Mouse (Mus musculus): ENCODE results near the gene Ino80. TPM values are rescaled to one million over a fixed set of nuclear protein-coding genes. Genes with fewer than 3 reads are reported as not detected.

The Ino80 gene
- polyA plus RNA-seq, 1 experiment from 2014 or later: 4.3 TPM

DNA sequence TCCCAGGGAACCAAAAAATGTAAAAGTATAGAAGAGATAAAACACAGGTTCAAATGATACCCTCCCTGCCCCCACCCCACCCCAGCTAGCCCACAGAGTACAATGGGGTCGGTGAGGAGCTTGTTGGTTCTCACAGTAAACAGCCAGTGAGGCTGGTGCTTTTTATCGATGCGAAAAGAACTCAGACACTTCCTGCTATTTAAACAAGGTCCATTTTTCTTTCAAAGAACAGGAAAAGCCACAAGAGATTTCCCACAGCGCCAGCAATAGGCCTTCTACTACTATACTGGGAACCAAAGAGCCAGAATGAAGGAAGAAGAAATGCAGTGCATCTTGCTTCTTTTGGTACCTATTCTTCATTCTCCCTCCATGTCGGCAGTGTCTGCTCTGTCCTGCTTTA lies 66.5 kb downstream of the Ino80 start:
- peaks cover 5% of the 10 kb centered on the region; the same call in 1 of the 2 replicates for H3K36me3 ChIP-seq (ENCODE audit: control insufficient read depth, insufficient read depth, low read length)
- H3K27me3 ChIP-seq (ENCODE audit: control insufficient read depth, insufficient read depth, low read length): no peaks in the 10 kb centered on the region
- 88% methylated on average over 5 of the region's 5 CpGs for WGBS
- H3K9me3 ChIP-seq (ENCODE audit: control insufficient read depth, low read length): no peaks in the 10 kb centered on the region
- no peak overlapping the region for H3K27ac ChIP-seq (ENCODE audit: low read depth, low read length)
- no peak overlapping the region for H3K9ac ChIP-seq (ENCODE audit: low read length)
- DNase-seq (ENCODE audit: low spot score, missing footprints) (no peak), ATAC-seq (ENCODE audit: low FRiP score) (no peak)
- no peak overlapping the region for H3K4me3 ChIP-seq (ENCODE audit: low read depth, low read length)
- H3K4me1 ChIP-seq (ENCODE audit: control insufficient read depth, insufficient read depth, low read length): no peaks in the 10 kb centered on the region
- no peak overlapping the region for H3K4me2 ChIP-seq

GRCm38 (mm10) chr2:119408733-119409132 lies 68.8 kb downstream of the Ino80 start:
- no peaks in the 10 kb centered on the region for H3K27me3 ChIP-seq (ENCODE audit: control insufficient read depth, insufficient read depth, low read length)
- no peak overlapping the region for H3K4me2 ChIP-seq
- no peaks in the 10 kb centered on the region for H3K9me3 ChIP-seq (ENCODE audit: control insufficient read depth, low read length)
- DNase-seq (ENCODE audit: low spot score, missing footprints) (no peak), ATAC-seq (ENCODE audit: low FRiP score) (no peak)
- no peak overlapping the region for H3K9ac ChIP-seq (ENCODE audit: low read length)
- no peak overlapping the region for H3K4me3 ChIP-seq (ENCODE audit: low read depth, low read length)
- no peaks in the 10 kb centered on the region for H3K4me1 ChIP-seq (ENCODE audit: control insufficient read depth, insufficient read depth, low read length)
- H3K27ac ChIP-seq (ENCODE audit: low read depth, low read length): no peak overlapping the region
- H3K36me3 ChIP-seq (ENCODE audit: control insufficient read depth, insufficient read depth, low read length): peaks cover 5% of the 10 kb centered on the region; the same call in 1 of the 2 replicates

- 91% methylated on average over 8 of the region's 8 CpGs for WGBS
These were observed 69.2 kb downstream of the Ino80 start for GRCm38 (mm10) chr2:119408278-119408677.

DNA sequence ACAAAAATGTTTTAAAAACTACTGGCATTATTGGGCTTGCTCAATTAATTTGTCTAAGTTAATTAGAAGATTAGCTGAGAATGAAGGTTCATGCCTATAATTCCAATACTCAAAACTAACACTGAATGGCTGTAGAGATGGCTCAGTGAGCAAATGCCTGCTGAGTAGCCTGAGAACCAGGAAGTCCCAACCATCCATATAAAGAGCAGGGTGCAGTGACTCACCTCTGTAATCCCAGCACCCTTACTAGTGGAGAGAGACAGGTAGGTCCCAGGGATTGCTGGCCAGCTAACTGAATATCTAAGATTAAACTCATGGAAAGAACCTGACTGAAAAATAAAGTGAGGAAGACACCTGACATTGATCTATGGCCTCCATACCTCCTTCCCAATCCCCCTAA lies 78.2 kb downstream of the Ino80 start:
- no peaks in the 10 kb centered on the region for H3K27me3 ChIP-seq (ENCODE audit: control insufficient read depth, insufficient read depth, low read length)
- ATAC-seq (ENCODE audit: low FRiP score) (no peak), DNase-seq (ENCODE audit: low spot score, missing footprints) (no peak)
- H3K4me2 ChIP-seq: no peak overlapping the region
- no peak overlapping the region for H3K27ac ChIP-seq (ENCODE audit: low read depth, low read length)
- H3K9me3 ChIP-seq (ENCODE audit: control insufficient read depth, low read length): no peaks in the 10 kb centered on the region
- H3K4me3 ChIP-seq (ENCODE audit: low read depth, low read length): no peak overlapping the region
- no peak overlapping the region for H3K9ac ChIP-seq (ENCODE audit: low read length)
- H3K36me3 ChIP-seq (ENCODE audit: control insufficient read depth, insufficient read depth, low read length): no peaks in the 10 kb centered on the region
- no peaks in the 10 kb centered on the region for H3K4me1 ChIP-seq (ENCODE audit: control insufficient read depth, insufficient read depth, low read length)

More at GRCm38 (mm10) chr2:119408278-119408677, 69.2 kb downstream of the Ino80 start:
- H3K27ac ChIP-seq (ENCODE audit: low read depth, low read length): no peak overlapping the region
- no peak overlapping the region for H3K9ac ChIP-seq (ENCODE audit: low read length)
- H3K4me2 ChIP-seq: no peak overlapping the region
- H3K27me3 ChIP-seq (ENCODE audit: control insufficient read depth, insufficient read depth, low read length): no peaks in the 10 kb centered on the region
- peaks cover 5% of the 10 kb centered on the region; the same call in 1 of the 2 replicates for H3K36me3 ChIP-seq (ENCODE audit: control insufficient read depth, insufficient read depth, low read length)
- H3K4me1 ChIP-seq (ENCODE audit: control insufficient read depth, insufficient read depth, low read length): no peaks in the 10 kb centered on the region
- ATAC-seq (ENCODE audit: low FRiP score): no peak
- H3K9me3 ChIP-seq (ENCODE audit: control insufficient read depth, low read length): no peaks in the 10 kb centered on the region
- no peak overlapping the region for H3K4me3 ChIP-seq (ENCODE audit: low read depth, low read length)
- no peak for DNase-seq (ENCODE audit: low spot score, missing footprints)

GRCm38 (mm10) chr2:119398665-119399064 lies 78.8 kb downstream of the Ino80 start:
- Histone ChIP-seq H3K36me3 (ENCODE audit: control insufficient read depth, insufficient read depth, low read length) (no peaks in the 10 kb centered on the region), H3K27ac (ENCODE audit: low read depth, low read length) (no peak overlapping the region), H3K4me3 (ENCODE audit: low read depth, low read length) (no peak overlapping the region), H3K4me1 (ENCODE audit: control insufficient read depth, insufficient read depth, low read length) (no peaks in the 10 kb centered on the region), H3K9ac (ENCODE audit: low read length) (no peak overlapping the region), H3K27me3 (ENCODE audit: control insufficient read depth, insufficient read depth, low read length) (no peaks in the 10 kb centered on the region), H3K9me3 (ENCODE audit: control insufficient read depth, low read length) (no peaks in the 10 kb centered on the region), H3K4me2 (no peak overlapping the region)
- ATAC-seq (ENCODE audit: low FRiP score) (no peak), DNase-seq (ENCODE audit: low spot score, missing footprints) (no peak)
- 94% methylated on average over 1 of the region's 1 CpGs for WGBS

GRCm38 (mm10) chr2:119398252-119398651 lies 79.2 kb downstream of the Ino80 start:
- WGBS: 90% methylated on average over 5 of the region's 5 CpGs
- Histone ChIP-seq H3K9me3 (ENCODE audit: control insufficient read depth, low read length) (no peaks in the 10 kb centered on the region), H3K4me1 (ENCODE audit: control insufficient read depth, insufficient read depth, low read length) (no peaks in the 10 kb centered on the region), H3K27ac (ENCODE audit: low read depth, low read length) (no peak overlapping the region), H3K36me3 (ENCODE audit: control insufficient read depth, insufficient read depth, low read length) (no peaks in the 10 kb centered on the region), H3K4me3 (ENCODE audit: low read depth, low read length) (no peak overlapping the region), H3K27me3 (ENCODE audit: control insufficient read depth, insufficient read depth, low read length) (no peaks in the 10 kb centered on the region), H3K9ac (ENCODE audit: low read length) (no peak overlapping the region), H3K4me2 (no peak overlapping the region)
- DNase-seq (ENCODE audit: low spot score, missing footprints): no peak
- no peak for ATAC-seq (ENCODE audit: low FRiP score)

- Histone ChIP-seq H3K27ac (ENCODE audit: low read depth, low read length) (no peak overlapping the region), H3K27me3 (ENCODE audit: control insufficient read depth, insufficient read depth, low read length) (no peaks in the 10 kb centered on the region), H3K4me3 (ENCODE audit: low read depth, low read length) (no peak overlapping the region), H3K4me2 (no peak overlapping the region), H3K9ac (ENCODE audit: low read length) (no peak overlapping the region), H3K36me3 (ENCODE audit: control insufficient read depth, insufficient read depth, low read length) (peaks cover 8% of the 10 kb centered on the region; the same call in 1 of the 2 replicates), H3K9me3 (ENCODE audit: control insufficient read depth, low read length) (no peaks in the 10 kb centered on the region), H3K4me1 (ENCODE audit: control insufficient read depth, insufficient read depth, low read length) (no peaks in the 10 kb centered on the region)
- DNase-seq (ENCODE audit: low spot score, missing footprints) (no peak), ATAC-seq (ENCODE audit: low FRiP score) (no peak)
- 97% methylated on average over 4 of the region's 4 CpGs for WGBS
These were observed 87.5 kb downstream of the Ino80 start for GRCm38 (mm10) chr2:119389992-119390391.

- ATAC-seq (ENCODE audit: low FRiP score) (no peak), DNase-seq (ENCODE audit: low spot score, missing footprints) (no peak)
- no peak overlapping the region for H3K9ac ChIP-seq (ENCODE audit: low read length)
- H3K27me3 ChIP-seq (ENCODE audit: control insufficient read depth, insufficient read depth, low read length): no peaks in the 10 kb centered on the region
- H3K4me2 ChIP-seq: no peak overlapping the region
- H3K4me3 ChIP-seq (ENCODE audit: low read depth, low read length): no peak overlapping the region
- no peak overlapping the region for H3K27ac ChIP-seq (ENCODE audit: low read depth, low read length)
- H3K9me3 ChIP-seq (ENCODE audit: control insufficient read depth, low read length): no peaks in the 10 kb centered on the region
- WGBS: 97% methylated on average over 1 of the region's 1 CpGs
- no peaks in the 10 kb centered on the region for H3K4me1 ChIP-seq (ENCODE audit: control insufficient read depth, insufficient read depth, low read length)
- peaks cover 8% of the 10 kb centered on the region; the same call in 1 of the 2 replicates for H3K36me3 ChIP-seq (ENCODE audit: control insufficient read depth, insufficient read depth, low read length)
These were observed 89.2 kb downstream of the Ino80 start for GRCm38 (mm10) chr2:119388266-119388665.

GRCm38 (mm10) chr2:119379455-119379854 lies 98.0 kb downstream of the Ino80 start:
- no peak overlapping the region for H3K4me2 ChIP-seq
- ATAC-seq (ENCODE audit: low FRiP score): no peak
- WGBS: 91% methylated on average over 3 of the region's 3 CpGs
- H3K36me3 ChIP-seq (ENCODE audit: control insufficient read depth, insufficient read depth, low read length): peaks cover 31% of the 10 kb centered on the region
- no peaks in the 10 kb centered on the region for H3K9me3 ChIP-seq (ENCODE audit: control insufficient read depth, low read length)
- no peaks in the 10 kb centered on the region for H3K4me1 ChIP-seq (ENCODE audit: control insufficient read depth, insufficient read depth, low read length)
- no peaks in the 10 kb centered on the region for H3K27me3 ChIP-seq (ENCODE audit: control insufficient read depth, insufficient read depth, low read length)
- no peak overlapping the region for H3K9ac ChIP-seq (ENCODE audit: low read length)
- DNase-seq (ENCODE audit: low spot score, missing footprints): no peak
- no peak overlapping the region for H3K4me3 ChIP-seq (ENCODE audit: low read depth, low read length)
- no peak overlapping the region for H3K27ac ChIP-seq (ENCODE audit: low read depth, low read length)

GRCm38 (mm10) chr2:119377826-119378225 lies 99.7 kb downstream of the Ino80 start:
- H3K4me2 ChIP-seq: no peak overlapping the region
- ATAC-seq (ENCODE audit: low FRiP score) (no peak), DNase-seq (ENCODE audit: low spot score, missing footprints) (no peak)
- no peaks in the 10 kb centered on the region for H3K4me1 ChIP-seq (ENCODE audit: control insufficient read depth, insufficient read depth, low read length)
- no peak overlapping the region for H3K9ac ChIP-seq (ENCODE audit: low read length)
- no peak overlapping the region for H3K27ac ChIP-seq (ENCODE audit: low read depth, low read length)
- peaks cover 44% of the 10 kb centered on the region for H3K36me3 ChIP-seq (ENCODE audit: control insufficient read depth, insufficient read depth, low read length)
- no peaks in the 10 kb centered on the region for H3K27me3 ChIP-seq (ENCODE audit: control insufficient read depth, insufficient read depth, low read length)
- 90% methylated on average over 3 of the region's 3 CpGs for WGBS
- H3K4me3 ChIP-seq (ENCODE audit: low read depth, low read length): no peak overlapping the region
- H3K9me3 ChIP-seq (ENCODE audit: control insufficient read depth, low read length): no peaks in the 10 kb centered on the region

All from midbrain, embryonic 11.5 days (tissue).